Mouse (Mus musculus) liver, adult 2 months (tissue): ENCODE data around the gene Copg1.

Experiments
- CTCF ChIP-seq: fragments of 200-500 bp; IDR thresholded peaks from 2 replicates; pipeline ENCODE4 v1.5.1; 2011; ENCODE audit warnings: low read depth, low read length, control low read depth
- POLR2A ChIP-seq: fragments of 200-500 bp; IDR thresholded peaks from 2 replicates; pipeline ENCODE4 v1.6.1; 2011; ENCODE audit warnings: low read length, control low read depth; ENCODE audit not compliant: insufficient read depth; ENCODE audit errors: extremely low read depth

- TF ChIP-seq POLR2A (no peak), CTCF (no peak)
These were observed 11.5 kb upstream of the Copg1 start for GRCm38 (mm10) chr6:87876068-87876643.
